Mouse (Mus musculus): Measurements from ENCODE around the gene Vmn2r49.
"Not testable (repeated sequence)": the region's sequence is repeated elsewhere in the genome, so short reads cannot be mapped to it uniquely, and the experiment has no call there.

Gene Vmn2r49

DNA sequence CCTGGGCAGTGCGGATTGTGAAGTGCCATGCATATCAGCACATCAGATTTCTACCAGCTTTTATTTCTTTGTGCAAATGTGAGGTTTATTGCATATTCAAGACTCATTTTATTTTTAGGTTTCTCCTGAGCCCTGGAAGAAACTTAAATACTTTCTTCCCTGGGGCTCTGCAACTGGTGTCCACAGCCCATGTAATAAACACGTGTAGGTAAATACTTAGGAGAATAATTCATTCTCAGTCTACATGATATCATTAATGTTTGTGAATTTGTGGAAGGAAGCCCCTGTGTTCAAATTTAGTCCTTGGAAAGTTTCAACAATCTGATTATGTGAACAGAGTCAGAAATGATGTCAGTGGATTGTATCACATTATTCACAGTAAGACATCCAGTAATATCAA is at the start of gene Vmn2r49:
Gene Vmn2r49, minus strand, starts transcription at position 101 of the 400 bp plus-strand sequence.
- not testable (repeated sequence) for DNase-seq (ENCODE audit: low spot score in 2 of 2)

DNA sequence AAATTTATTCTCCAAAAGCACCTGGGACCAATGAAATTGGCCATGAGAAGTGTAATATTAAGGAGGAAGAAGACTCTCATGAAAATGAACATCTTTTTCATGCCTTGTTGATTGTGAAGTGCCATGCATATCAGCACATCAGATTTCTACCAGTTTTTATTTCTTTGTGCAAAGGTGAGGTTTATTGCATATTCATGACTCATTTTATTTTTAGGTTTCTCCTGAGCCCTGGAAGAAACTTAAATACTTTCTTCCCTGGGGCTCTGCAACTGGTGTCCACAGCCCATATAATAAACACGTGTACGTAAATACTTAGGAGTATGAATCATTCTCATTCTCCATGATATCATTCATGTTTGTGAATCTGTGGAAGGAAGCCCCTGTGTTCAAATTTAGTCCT is 38.6 kb downstream of the Vmn2r49 start, which contains the start of gene Vmn2r48:
Gene Vmn2r48, minus strand, starts transcription at position 101 of the 400 bp plus-strand sequence.
- DNase-seq (ENCODE audit: low spot score in 2 of 2), result not testable (repeated sequence)

Measured in urinary bladder, postnatal 36 days (tissue).